In genomic region chr19:32755104-32755791, GRCm38 (mm10) we compare ENCODE assay signal across 8 mouse cellular contexts. TPM values are rescaled to one million over a fixed set of nuclear protein-coding genes. Genes with fewer than 3 reads are reported as not detected.
A peak's percentile ranks its signal among the peaks of the same experiment; 100 is the strongest.
DNase-seq lines count a peak whose midpoint lies in the region; ATAC-seq lines count a peak whose summit lies in the region.

No protein-coding gene starts in this region.

- no peaks in the 10 kb centered on the region for H3K27me3 ChIP-seq in kidney, embryonic 14.5 days (ENCODE audit: control insufficient read depth, insufficient read depth, low read length)
- peaks cover 4% of the 10 kb centered on the region; the same call in 1 of the 2 replicates for H3K27me3 ChIP-seq in heart, embryonic 14.5 days (ENCODE audit: control insufficient read depth, insufficient read depth, low read length)
- H3K27me3 ChIP-seq in liver, embryonic 16.5 days (ENCODE audit: control insufficient read depth, insufficient read depth, low read depth, low read length): peaks cover 3% of the 10 kb centered on the region; the same call in 1 of the 2 replicates

- H3K4me3 ChIP-seq in kidney, embryonic 14.5 days (ENCODE audit: low read length): peak overlapping the region; percentile 97
- H3K4me3 ChIP-seq in heart, embryonic 14.5 days (ENCODE audit: control insufficient read depth in 1 of 2, insufficient read depth in 1 of 2, low read depth in 1 of 2, low read length in 2 of 2): peak overlapping the region; percentile 73 to 98
- H3K4me3 ChIP-seq in liver, embryonic 16.5 days (ENCODE audit: low read depth, low read length): peak overlapping the region; percentile 98

- H3K9ac ChIP-seq in kidney, embryonic 14.5 days (ENCODE audit: low read depth, low read length): peak overlapping the region; percentile 98; the same call in 1 of the 2 replicates
- H3K9ac ChIP-seq in heart, embryonic 14.5 days (ENCODE audit: low read length): peak overlapping the region; percentile 83
- peak overlapping the region; percentile 66 for H3K9ac ChIP-seq in liver, embryonic 16.5 days (ENCODE audit: low read depth, low read length)

- H3K4me2 ChIP-seq in kidney, embryonic 14.5 days (replicated peaks; ENCODE audit: low read depth, low read length): peak overlapping the region; percentile 96
- H3K4me2 ChIP-seq in heart, embryonic 14.5 days (ENCODE audit: low read length): peak overlapping the region; percentile 91
- H3K4me2 ChIP-seq in liver, embryonic 16.5 days (ENCODE audit: low read depth, low read length): peak overlapping the region; percentile 100

- ATAC-seq in kidney, embryonic 14.5 days (ENCODE audit: low FRiP score, low TSS enrichment): no peak
- ATAC-seq in heart, embryonic 14.5 days (ENCODE audit: insufficient number of reproducible peaks, insufficient read depth, low FRiP score, low read depth): no peak
- ATAC-seq in liver, embryonic 16.5 days (ENCODE audit: low read depth): no peak

- no peak for DNase-seq in kidney, postnatal 14 days
- peak; percentile 29 for DNase-seq in brain, adult 2 months (ENCODE audit: low read depth, low spot score)
- no peak for DNase-seq in urinary bladder, postnatal 4 days (ENCODE audit: low spot score in 2 of 2)
- no peak for DNase-seq in urinary bladder, postnatal 36 days (ENCODE audit: low spot score in 2 of 2)
- DNase-seq in testis, postnatal 14 days (ENCODE audit: low spot score): no peak

- no peaks in the 10 kb centered on the region for H3K9me3 ChIP-seq in kidney, embryonic 14.5 days (ENCODE audit: control insufficient read depth, low read length)
- H3K9me3 ChIP-seq in heart, embryonic 14.5 days (ENCODE audit: control insufficient read depth, low read length): no peaks in the 10 kb centered on the region
- H3K9me3 ChIP-seq in liver, embryonic 16.5 days (replicated peaks; ENCODE audit: control insufficient read depth, low read length): no peaks in the 10 kb centered on the region

- H3K4me1 ChIP-seq in kidney, embryonic 14.5 days (ENCODE audit: control insufficient read depth, insufficient read depth, low read length): peaks cover 8% of the 10 kb centered on the region; the same call in 1 of the 2 replicates
- peaks cover 2 to 3% of the 10 kb centered on the region in 2 experiments for H3K4me1 ChIP-seq in heart, embryonic 14.5 days (ENCODE audit: control insufficient read depth in 2 of 2, insufficient read depth in 2 of 2, low read length in 2 of 2)
- peaks cover 19% of the 10 kb centered on the region for H3K4me1 ChIP-seq in liver, embryonic 16.5 days (ENCODE audit: control insufficient read depth, low read depth, low read length)

- peak overlapping the region; percentile 98; the same call in 1 of the 2 replicates for H3K27ac ChIP-seq in kidney, embryonic 14.5 days (ENCODE audit: low read depth, low read length)
- H3K27ac ChIP-seq in heart, embryonic 14.5 days (replicated peaks in 1 of 2; ENCODE audit: control insufficient read depth in 1 of 2, insufficient read depth in 1 of 2, low read depth in 2 of 2, low read length in 2 of 2): peak overlapping the region; percentile 96 to 97
- peak overlapping the region; percentile 92 for H3K27ac ChIP-seq in liver, embryonic 16.5 days (ENCODE audit: low read length)

- WGBS in kidney, embryonic 14.5 days: 4% methylated on average over 12 of the region's 12 CpGs
- WGBS in heart, embryonic 14.5 days: 11% methylated on average over 12 of the region's 12 CpGs
- WGBS in liver, embryonic 16.5 days (ENCODE audit: insufficient replicate concordance): 10% methylated on average over 12 of the region's 12 CpGs

- H3K36me3 ChIP-seq in kidney, embryonic 14.5 days (ENCODE audit: control insufficient read depth, insufficient read depth, low read length): no peaks in the 10 kb centered on the region
- H3K36me3 ChIP-seq in heart, embryonic 14.5 days (ENCODE audit: control insufficient read depth, insufficient read depth, low read length): no peaks in the 10 kb centered on the region
- no peaks in the 10 kb centered on the region for H3K36me3 ChIP-seq in liver, embryonic 16.5 days (ENCODE audit: control insufficient read depth, insufficient read depth)

RNA-seq across cellular contexts. Expression of gene Pten, which starts 2.0 kb away (rescaled TPM):
- polyA plus RNA-seq in kidney, embryonic 14.5 days (2014; fragmentation: Nextera tagmentation; extraction: Ambion mirVana): 16.8 and 16.9 TPM in 2 replicates
- 7.7 and 10.8 TPM in 2 replicates for polyA plus RNA-seq in heart, embryonic 14.5 days (2014; fragmentation: Nextera tagmentation; extraction: Ambion mirVana)
- polyA plus RNA-seq in liver, embryonic 16.5 days (2015; fragmentation: Nextera tagmentation; extraction: Ambion mirVana): 2.2 and 2.4 TPM in 2 replicates

RNA-seq across cellular contexts. Expression of gene Atad1, which starts 15.7 kb away (rescaled TPM):
- 78.2 and 90.8 TPM in 2 replicates for polyA plus RNA-seq in kidney, embryonic 14.5 days (2014; fragmentation: Nextera tagmentation; extraction: Ambion mirVana)
- polyA plus RNA-seq in heart, embryonic 14.5 days (2014; fragmentation: Nextera tagmentation; extraction: Ambion mirVana): 65.0 and 71.8 TPM in 2 replicates
- 20.8 and 21.6 TPM in 2 replicates for polyA plus RNA-seq in liver, embryonic 16.5 days (2015; fragmentation: Nextera tagmentation; extraction: Ambion mirVana)
